Mouse (Mus musculus): ENCODE results near the gene Osbpl9.

Osbpl9 gene

GRCm38 (mm10) chr4:109025061-109025460 is 177.0 kb downstream of the Osbpl9 start:
- DNase-seq = no peak

GRCm38 (mm10) chr4:109021976-109022375 is 180.1 kb downstream of the Osbpl9 start:
- DNase-seq = no peak

- DNase-seq = no peak
Observed at GRCm38 (mm10) chr4:109019301-109019700, 182.8 kb downstream of the Osbpl9 start.

- DNase-seq = no peak
Observed at GRCm38 (mm10) chr4:109017441-109017840, 184.6 kb downstream of the Osbpl9 start.

- no peak for DNase-seq
Observed at GRCm38 (mm10) chr4:109014091-109014490, 188.0 kb downstream of the Osbpl9 start.

Data from lung, postnatal 10 days (tissue).